Mouse (Mus musculus) lung, postnatal 10 days (tissue): ENCODE data around the gene Hspa12a.
A peak's percentile ranks its signal among the peaks of the same experiment; 100 is the strongest.

Source experiments
- DNase-seq: peaks from one replicate; pipeline ENCODE4 v3.0.0; 2021

Hspa12a gene

DNA sequence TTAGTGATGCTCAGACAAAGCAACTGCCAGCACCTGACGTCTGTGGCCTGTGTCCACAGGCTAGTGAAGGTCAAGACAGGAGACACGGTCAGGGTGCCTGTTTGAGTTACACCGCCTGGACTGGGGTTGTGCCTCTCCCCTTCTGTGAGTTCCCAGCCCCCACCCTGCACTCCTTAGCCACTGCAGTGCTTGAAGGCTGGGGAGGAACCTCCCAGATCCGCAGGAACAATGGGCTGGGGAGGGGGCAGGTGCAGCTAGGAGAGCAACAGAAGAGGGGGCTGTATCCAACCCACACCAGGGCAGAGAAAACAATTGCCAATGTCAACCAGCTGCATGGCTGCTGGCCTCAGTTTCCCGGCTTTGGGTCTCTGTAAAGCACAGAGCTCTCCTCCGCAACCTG is 84.1 kb downstream of the Hspa12a start:
- DNase-seq: no peak

DNA sequence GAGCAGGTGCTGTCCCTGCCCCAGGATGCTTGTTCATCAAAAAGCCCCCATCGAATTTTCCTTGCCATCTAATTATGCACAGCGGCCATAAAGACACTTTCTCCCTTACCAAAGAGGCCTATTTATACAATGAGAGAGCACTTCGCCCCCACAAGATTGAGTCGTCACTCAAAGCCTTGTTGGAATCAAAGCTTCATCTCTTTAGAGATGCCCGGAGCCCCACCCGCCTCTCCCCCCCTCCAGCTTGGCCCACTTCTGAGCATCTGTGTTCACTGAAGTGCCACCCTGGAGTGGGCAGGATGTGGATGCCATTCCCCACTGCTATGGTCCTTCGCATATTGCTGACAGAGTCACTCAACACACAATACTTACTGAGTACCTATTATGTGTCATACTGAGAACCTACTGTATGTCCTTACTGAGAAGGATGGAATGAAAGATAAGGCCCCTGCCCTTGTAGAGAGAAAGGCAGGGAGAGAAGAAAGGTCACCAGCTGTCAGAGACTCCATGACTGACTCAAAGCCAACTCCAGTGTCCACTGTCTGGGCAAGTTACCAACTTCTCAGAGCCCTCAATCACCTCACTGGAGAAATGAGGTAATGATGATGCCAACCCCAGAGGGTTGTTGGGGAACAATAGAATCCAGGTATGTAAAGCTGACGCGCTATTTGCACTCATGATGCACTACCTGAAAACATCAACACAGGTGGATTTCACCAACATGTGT is 87.2 kb downstream of the Hspa12a start:
- DNase-seq: no peak

DNA sequence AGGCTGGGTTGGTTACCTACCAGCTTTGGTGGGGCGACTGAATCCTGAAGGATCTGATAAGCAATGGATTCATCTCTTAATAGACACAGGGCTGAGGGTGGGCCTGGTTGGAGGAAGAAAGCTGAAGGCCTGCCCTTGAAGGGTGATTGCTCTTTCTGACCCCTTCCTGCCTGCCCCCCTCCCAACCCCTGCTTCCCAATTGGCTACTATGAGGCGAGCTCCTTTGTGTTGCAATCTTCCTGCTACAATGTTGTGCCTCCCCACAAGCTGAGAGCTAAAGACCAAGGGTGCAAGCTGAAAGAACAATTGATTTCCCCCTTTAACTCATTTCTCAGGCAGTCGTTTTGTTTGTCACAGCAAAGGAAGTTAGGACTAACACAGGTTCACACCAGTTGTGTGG is 88.6 kb downstream of the Hspa12a start:
- no peak for DNase-seq

DNA sequence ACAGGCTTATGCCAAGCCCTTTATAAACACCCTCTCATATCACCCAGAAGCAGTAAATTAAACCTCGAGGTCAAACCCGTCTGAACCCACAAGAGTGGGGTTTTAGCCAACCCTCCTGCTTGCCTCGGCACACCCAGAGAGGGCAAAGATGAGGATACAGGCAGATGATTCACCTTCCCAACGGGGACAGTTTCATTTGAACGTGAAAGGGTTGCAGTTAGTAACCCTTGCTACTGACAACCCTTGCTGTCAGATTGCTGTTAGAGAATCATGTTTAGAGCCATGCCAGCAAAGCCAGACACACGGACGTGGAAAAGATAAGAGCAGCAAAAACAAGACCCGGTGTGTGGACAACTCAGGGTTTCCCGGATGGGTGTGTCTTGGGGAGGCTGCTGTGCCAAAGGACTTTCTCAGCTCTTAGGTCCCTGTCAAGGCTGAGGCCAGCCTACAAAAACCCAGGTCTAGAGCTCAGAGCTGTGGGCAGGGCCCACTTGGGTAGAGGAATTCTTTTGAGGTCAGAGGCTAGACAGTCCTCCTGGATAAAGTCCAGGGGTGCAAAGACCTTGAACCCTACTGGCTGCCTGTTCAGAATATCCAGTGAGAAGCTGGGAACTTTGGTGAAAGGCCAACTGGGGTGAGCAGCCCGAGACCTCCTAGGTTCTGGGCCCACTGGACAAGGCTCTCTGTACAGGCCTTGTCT is 90.3 kb downstream of the Hspa12a start:
- peak; percentile 20 for DNase-seq

DNA sequence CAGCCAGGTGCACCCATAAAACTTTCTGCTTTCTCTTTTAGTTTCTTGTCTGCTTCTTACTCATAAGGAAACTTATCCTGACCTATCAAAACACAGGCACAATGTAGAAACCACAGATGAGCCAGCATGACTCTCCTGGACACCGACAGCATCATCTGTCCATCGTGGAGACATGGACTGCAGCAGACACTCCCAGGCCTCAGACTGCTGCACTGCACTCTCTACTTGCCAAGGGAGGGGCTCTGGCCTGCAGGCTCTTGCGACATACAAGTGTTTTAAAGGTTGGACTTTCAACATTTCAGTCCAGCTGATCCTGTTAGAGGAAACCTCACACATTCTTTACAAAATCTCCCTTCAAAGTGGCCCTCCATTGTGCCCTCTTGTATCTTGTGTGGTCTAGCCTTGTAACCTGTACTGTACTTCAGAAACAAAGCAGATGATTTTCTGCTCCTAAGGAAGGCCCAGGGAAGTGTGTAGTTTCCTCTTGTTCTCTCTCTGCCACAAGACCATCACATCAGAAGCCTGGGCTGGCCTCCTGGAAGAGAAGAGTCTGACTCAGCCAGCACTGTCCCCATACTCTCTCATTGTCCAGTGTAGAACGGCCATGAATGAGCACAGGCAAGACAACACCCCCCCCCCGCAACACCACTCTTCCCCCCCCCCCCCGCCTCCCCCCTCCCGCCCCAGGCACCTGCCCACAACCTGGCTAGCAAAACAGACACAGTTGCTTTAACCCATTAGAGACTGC is 92.6 kb downstream of the Hspa12a start:
- peak; percentile 28 for DNase-seq

DNA sequence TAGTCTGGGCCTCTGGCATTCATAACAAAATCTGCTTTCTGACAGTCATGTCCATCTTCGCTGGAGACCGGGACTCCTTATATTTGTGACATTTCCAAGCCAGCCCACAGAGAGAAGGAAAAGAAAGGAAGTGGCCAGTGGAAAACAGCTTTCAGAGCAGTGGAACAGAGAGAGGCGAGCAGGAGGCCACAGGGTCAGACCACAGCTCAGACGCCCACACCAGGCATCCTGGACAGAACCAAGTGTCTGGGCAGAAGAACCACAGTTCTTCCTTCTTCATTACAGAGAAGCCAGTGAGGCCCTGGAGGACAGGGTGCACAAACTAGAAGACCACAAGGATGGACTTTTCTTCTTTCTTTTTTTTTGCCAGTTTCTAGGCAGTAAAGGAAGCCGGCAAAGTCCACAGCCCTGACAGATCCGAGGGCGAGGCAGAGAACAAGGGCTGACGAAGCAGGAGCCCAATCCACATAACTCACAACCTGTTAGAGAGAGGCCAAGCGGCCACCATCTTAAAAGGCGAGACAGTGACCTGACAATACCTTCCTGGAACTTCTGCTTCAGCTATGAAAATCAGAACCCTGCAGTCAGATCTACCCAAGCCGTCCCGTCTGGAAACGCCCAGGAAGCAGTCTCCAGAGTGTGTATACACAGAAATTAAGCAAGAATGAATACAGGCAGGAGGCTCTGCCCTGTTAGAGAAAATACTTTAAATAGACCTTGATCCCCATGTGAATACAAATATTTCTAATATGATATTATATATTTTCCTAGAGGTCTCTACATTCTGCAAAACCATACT is 93.9 kb downstream of the Hspa12a start:
- peak; percentile 37 for DNase-seq

DNA sequence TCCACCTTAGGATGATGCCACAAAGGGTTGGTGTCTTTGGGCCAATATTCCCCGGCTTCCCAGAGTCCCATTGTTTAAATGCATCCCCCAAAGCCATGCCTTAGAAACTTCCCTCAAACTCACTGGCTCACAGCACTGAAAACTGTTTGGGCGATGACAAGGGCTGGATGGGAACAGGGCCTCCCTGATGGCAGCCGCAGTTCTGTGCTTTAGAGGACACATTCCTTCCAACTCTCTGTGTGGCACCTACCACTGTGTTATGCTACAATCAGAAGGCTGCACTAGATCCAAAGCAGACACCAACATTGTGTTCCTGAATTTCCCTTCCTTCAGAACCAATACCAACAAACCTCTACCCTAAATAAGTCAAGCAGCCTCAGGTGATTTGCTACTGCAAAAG is 99.8 kb downstream of the Hspa12a start:
- no peak for DNase-seq

DNA sequence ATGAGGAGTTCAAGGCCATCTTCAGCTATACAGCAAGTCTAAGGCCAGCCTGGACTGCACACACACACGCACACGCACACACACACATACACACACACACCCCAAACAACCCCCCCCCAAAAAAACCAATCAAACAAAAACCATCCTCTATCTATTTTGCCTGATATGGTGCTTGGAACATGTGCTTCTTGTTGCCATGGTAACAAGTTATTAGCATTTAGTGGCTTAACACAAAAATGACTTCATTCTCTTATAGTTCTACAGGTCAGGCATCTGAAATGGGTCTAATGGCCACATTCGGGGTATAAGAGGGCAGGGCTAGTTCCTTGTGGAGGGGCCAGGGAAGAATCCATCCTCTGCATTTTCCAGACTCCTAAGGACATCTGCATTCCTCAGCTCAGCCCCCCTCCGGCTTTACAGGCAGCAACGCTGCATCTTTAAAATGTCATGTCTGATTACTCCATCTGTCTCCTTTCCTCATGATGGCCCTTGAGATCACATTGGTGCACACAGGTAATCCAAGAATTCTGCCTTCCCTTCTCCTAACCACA is 102.7 kb downstream of the Hspa12a start:
- no peak for DNase-seq

DNA sequence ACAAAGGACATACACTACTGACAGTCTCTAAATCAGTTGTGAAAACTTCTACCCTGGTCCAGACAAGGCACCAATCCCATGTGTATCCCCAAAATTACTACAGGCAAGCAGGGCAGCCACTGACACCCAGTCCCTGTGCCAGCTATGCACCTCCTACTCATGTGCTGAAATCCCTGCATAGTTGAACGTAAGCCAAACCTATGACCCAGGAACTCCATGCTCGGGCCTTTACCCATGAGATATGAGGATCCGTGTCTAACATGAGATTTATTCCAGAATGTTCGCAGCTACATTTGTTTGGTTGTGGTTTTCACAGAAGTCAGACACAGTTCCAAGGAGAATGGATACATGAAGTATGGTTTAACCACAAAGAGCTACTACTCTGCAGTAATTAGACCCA is 103.6 kb downstream of the Hspa12a start:
- DNase-seq: no peak

DNA sequence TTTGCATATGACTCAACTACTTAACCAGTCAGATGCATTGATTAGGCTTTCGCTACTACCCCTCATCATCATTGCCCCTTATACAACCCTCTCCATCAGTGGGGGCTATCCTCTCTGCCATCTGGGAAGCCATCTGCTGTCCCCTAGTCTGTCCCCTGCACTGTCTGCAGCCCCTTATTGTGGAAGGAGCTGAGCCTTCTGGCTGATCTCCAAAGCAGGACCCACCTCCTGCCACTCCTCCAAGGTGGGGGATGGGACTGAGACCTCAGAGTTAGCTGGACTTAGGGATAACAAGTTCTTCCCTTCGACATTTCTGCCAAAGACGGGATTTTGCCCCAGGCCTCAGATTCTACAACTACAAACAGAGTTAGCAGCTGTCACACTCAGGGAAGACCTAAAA is 104.1 kb downstream of the Hspa12a start:
- no peak for DNase-seq

DNA sequence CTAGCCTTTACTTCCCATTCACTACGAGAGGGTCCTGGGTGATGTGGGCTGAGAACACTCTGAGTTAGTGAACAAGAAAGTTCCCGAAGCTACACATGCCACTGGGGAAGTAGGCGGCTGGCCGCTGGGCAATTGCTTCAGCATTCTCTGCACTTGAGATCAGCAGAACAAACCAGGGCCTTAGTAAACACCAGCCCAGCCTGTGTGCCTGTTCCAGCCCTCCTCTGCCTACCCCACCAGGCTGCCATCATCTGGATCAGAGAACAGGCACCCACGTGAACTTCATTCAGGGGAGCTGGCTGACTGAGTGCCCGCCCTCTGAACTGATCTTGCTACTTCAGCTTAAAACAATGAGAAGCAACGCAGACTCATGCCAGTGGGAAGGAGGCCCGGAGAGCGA is 104.7 kb downstream of the Hspa12a start:
- no peak for DNase-seq

DNA sequence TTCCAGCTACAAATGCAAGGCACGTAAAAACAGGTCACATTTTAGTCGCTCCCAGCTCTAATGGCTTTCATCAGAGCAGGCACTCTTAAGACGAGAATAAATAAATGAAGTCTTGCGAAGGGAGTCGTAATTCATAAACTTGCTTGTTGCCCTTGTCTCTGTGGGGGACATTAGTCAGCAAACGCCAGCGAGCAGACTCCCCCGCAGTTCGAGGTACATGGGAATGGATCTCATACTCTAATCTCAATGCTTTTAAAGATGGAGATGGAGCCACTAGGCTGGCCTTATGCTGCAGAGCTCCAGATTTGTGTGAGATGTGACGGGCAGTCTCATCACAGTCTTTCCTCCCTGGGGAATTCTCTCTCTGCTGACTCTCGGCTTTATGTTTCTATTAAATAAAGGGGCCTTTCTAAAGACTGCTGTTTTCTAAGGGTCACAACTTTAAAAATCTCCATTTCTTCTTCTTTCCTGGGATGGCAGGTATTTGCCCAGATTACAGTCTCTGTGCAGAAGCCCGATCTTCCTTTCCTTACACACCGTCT is 109.7 kb downstream of the Hspa12a start:
- no peak for DNase-seq

DNA sequence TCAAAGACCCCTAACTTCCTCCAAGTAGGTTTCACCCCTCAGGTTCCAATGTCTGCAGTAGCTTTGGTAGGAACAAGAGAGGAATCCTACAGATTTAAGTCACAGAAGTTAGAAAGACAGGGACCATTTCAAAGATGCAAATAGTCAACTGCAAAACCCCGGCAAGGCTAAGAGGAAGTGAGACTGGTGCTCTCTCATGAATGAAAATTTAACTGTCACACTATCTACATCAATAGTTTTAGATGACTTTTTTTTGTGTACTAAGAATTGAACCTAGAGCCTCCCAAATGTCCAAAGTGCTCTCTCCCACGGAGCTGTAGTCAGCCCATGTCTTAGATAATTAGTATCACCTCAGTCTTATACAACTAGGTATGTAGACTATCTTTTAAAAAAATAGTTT is 110.5 kb downstream of the Hspa12a start:
- no peak for DNase-seq

DNA sequence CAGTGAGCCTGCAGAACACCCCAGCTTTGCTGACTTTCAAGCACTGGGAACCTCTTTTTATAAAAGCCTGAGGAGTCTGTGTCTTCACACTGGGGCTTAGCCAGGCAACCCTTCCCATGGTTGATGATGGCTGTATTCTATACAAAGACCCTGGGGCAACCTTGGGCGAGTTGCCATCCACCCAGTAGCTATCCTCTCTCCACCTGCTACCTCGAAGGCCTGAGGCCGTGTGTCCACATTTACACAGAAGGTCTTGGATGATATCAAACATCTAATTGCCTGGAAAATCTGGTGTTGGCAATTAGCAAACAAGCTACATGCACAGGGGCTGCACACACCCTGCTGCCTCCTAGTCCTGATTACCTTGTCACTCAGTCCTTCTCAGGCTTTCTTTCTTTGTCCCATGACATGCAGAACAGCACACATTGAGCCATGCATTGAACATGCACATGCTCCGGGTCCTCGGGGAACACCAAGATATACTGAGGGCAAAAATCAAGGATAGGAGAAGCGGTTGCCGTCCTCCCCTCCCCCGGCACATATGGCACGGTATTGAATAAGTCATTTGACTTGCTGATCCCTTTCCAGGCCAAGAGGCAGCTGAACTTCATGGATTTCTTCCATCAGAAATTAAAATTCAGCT is 112.1 kb downstream of the Hspa12a start:
- DNase-seq: no peak

DNA sequence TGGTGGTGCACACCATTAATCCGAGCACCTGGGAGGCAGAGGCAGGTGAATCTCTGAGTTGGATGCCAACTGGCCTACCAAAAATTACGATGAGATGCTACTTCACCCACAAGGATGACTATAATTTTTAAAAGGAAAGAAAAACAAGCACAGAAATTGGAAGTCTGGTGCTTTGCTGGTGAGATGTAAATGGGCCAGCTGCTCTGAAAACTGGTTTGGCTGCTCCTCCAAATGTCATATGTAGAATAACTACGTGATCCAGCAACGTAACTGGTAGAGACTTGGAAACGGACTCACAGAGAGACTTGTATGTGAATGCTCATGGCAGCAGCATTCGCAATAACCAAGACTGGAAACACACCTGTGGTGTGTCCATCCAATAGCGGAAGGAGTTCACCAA is 113.3 kb downstream of the Hspa12a start:
- DNase-seq: no peak

DNA sequence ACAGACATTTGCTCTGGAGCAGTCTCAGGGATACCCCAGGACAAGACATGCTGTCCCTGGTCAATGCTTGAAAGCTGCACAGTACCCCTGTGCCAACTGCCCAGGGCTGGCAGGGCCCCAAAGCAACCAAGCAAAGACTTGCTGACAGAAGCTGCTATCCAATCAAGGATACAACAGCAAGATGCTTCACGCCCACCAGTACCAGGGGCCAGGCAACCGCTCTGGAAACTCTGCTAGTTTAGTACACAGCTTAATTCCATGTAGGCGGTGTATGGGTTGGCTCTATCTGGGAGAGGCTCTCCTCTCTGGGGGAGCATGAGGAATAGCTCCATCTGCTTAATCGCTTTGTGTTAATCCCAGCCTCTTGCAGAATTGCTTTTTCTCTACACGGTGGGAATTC is 113.9 kb downstream of the Hspa12a start:
- no peak for DNase-seq

DNA sequence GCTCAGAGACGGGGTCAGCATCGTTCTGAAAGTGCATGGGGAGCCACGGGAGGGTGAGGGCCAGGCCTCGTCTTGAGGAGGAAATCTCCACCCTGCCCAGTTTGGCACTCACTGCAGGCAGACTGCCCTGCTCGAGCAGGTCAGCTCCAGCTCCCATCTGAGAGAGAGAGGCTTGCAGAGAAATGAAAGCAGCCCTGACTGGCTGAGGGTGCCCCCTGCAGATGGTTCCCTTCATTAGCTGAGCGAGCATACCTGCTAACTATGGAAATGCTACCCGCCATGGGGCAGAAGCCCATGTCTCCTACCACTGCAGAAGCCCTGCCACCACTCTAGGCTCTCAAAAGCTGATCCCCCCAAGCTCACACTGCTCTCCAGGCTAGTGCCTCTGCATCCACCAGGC is 115.8 kb downstream of the Hspa12a start:
- no peak for DNase-seq

DNA sequence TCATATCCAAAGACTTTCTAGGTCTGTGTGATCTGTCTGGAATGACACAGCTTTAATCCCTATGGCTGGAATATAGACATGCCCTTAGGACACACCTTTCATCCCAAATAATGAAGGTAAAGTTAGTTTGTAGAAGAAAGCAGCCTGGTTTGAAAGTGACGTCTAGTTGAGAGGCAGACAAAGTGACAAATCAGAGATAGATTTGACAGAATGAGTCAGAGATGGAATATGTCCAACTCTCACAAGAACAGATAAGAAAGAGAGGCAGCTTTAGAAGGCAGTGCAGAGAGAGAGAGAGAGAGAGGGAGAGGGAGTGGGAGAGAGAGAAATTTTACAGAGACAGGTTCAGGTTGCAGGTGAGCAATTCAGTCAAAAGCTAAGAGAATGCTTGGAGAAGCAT is 119.1 kb downstream of the Hspa12a start:
- no peak for DNase-seq

DNA sequence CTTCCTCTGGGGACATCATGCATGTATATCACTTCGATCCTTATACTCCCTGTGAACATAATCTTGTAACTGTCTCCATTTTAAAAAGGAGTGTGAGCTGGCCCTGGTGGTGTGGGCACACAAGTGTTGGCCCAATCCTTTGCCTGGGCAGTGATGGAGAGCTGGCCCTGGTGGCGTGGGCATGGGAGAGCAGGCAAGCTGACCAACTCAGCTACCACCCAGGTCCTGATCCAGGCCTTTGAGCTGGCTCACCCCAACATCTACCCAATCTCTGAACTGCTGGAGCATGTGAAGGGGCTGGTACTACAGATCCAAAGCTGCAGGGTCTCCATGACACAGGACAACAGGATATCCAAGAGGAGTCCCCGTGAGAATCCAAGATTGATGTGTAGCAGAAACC is 120.2 kb downstream of the Hspa12a start:
- no peak for DNase-seq

DNA sequence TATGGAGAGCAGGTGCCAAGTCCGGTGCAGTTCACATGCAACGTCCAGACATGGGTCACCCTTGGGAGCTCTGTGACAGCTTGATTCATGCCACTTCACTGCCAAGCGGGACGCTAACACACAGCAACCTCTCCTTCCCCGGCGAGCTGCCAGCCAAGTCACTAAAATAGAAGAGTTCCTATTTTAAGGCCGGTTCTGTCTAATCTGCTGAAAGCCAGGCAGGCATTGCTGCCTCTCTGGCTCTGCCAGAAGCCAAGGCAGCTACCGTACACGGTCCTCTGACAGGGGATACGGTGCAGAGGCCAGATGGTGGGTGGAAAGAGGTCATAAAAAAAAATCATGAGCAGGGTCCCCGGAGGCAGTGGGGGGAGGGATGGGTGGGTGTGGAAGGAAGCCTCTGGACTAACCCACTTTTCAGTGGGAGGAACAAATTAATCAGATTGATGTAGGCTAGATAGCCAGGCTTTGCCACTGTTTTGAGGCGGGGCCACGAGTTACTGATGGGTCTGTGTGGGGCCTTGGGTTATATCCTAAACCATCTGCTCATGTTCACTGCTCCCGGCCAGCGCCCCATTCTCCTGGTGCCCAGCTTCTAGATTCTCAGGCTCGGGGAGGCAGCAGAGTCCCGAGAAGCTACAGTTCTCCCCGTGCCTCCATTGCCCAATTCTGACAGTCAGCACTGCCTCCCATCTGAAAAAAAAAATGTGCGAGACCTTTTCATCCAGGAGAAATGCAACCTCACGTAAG is 120.8 kb downstream of the Hspa12a start:
- peak; percentile 32 for DNase-seq
